Mouse (Mus musculus) CD4-positive, CD25-positive, alpha-beta regulatory T cell, adult 2 months (primary cell): Measurements from ENCODE around the gene Asb12.
"Not testable (repeated sequence)": the region's sequence is repeated elsewhere in the genome, so short reads cannot be mapped to it uniquely, and the experiment has no call there.

Source experiments
- DNase-seq: peaks from one replicate; pipeline ENCODE4 v3.0.0-alpha.2; 2012; ENCODE audit warnings: low read depth, low spot score

The Asb12 gene

GRCm38 (mm10) chrX:95557887-95558286, at the start of gene Asb12, which contains the start of gene Pfn5:
Gene Asb12 (minus strand): TSS chrX:95557987.
Gene Pfn5 (plus strand): TSS chrX:95558104.
- no peak for DNase-seq

GRCm38 (mm10) chrX:95600609-95601008, 42.8 kb upstream of the Asb12 start:
- DNase-seq: no peak

- no peak for DNase-seq
Observed at GRCm38 (mm10) chrX:95554321-95554720, 3.5 kb downstream of the Asb12 start.

- not testable (repeated sequence) for DNase-seq
Observed at GRCm38 (mm10) chrX:95535493-95535892, 22.3 kb downstream of the Asb12 start.

- DNase-seq: no peak
Observed at GRCm38 (mm10) chrX:95525166-95525565, 32.6 kb downstream of the Asb12 start.

- DNase-seq: no peak
Observed at GRCm38 (mm10) chrX:95523883-95524282, 33.9 kb downstream of the Asb12 start.

- no peak for DNase-seq
Observed at GRCm38 (mm10) chrX:95457166-95457565, 100.6 kb downstream of the Asb12 start.

GRCm38 (mm10) chrX:95445866-95446265, 111.9 kb downstream of the Asb12 start:
- no peak for DNase-seq

- DNase-seq: no peak
Observed at GRCm38 (mm10) chrX:95445141-95445540, 112.6 kb downstream of the Asb12 start.

- DNase-seq: peak; percentile 92
Observed at GRCm38 (mm10) chrX:95444776-95445111, 113.0 kb downstream of the Asb12 start, which contains the start of gene Amer1. Gene Amer1 (minus strand): TSS chrX:95444872.

GRCm38 (mm10) chrX:95443898-95444775, 113.7 kb downstream of the Asb12 start:
- DNase-seq: peak; percentile 64

GRCm38 (mm10) chrX:95443390-95443789, 114.4 kb downstream of the Asb12 start:
- peak; percentile 1 for DNase-seq

GRCm38 (mm10) chrX:95442261-95442660, 115.5 kb downstream of the Asb12 start:
- no peak for DNase-seq

- DNase-seq: peak; percentile 20
Observed at GRCm38 (mm10) chrX:95441290-95441689, 116.5 kb downstream of the Asb12 start.

- no peak for DNase-seq
Observed at GRCm38 (mm10) chrX:95438491-95438890, 119.3 kb downstream of the Asb12 start.

GRCm38 (mm10) chrX:95437236-95437635, 120.6 kb downstream of the Asb12 start:
- no peak for DNase-seq
